ENCODE assay signal across 8 mouse cellular contexts in genomic region chr5:64860900-64861470, GRCm38 (mm10). TPM values are rescaled to one million over a fixed set of nuclear protein-coding genes. Genes with fewer than 3 reads are reported as not detected.
DNase-seq lines count a peak whose midpoint lies in the region; ATAC-seq lines count a peak whose summit lies in the region.

No protein-coding gene starts in this region.

- 69% methylated on average over 5 of the region's 5 CpGs for WGBS in limb, embryonic 12.5 days

- H3K4me1 ChIP-seq in megakaryocyte, embryonic 14.5 days = peaks cover 32% of the 10 kb centered on the region
- H3K4me1 ChIP-seq in limb, embryonic 12.5 days (replicated peaks) = peaks cover 23% of the 10 kb centered on the region

- DNase-seq in fibroblast of lung, adult 2 months (ENCODE audit: low read depth) = peak; percentile 61
- DNase-seq in spleen, postnatal 36 days (ENCODE audit: low spot score in 2 of 2) = peak; percentile 65 to 70
- no peak for DNase-seq in urinary bladder, adult 2 months (ENCODE audit: low spot score)
- DNase-seq in gastrocnemius, adult 18-20 months (ENCODE audit: low spot score) = no peak
- DNase-seq in adrenal gland, adult (ENCODE audit: inconsistent age in 2 of 2, low spot score in 1 of 2) = no peak

- peaks cover 4% of the 10 kb centered on the region for H3K36me3 ChIP-seq in megakaryocyte, embryonic 14.5 days (replicated peaks; ENCODE audit: low read length)
- no peaks in the 10 kb centered on the region for H3K36me3 ChIP-seq in limb, embryonic 12.5 days

- no peak for ATAC-seq in megakaryocyte, adult 5-6 weeks (ENCODE audit: poor library complexity, severe bottlenecking)
- no peak for ATAC-seq in limb, embryonic 12.5 days (ENCODE audit: insufficient number of reproducible peaks, insufficient read depth, low FRiP score, low TSS enrichment, low read depth)

- peaks cover 3% of the 10 kb centered on the region; the same call in 1 of the 2 replicates for H3K9me3 ChIP-seq in megakaryocyte, embryonic 14.5 days
- H3K9me3 ChIP-seq in limb, embryonic 12.5 days = peaks cover 3% of the 10 kb centered on the region; the same call in 1 of the 2 replicates

- no peak overlapping the region for H3K9ac ChIP-seq in limb, embryonic 12.5 days (replicated peaks)

- peak overlapping the region; percentile 66; the same call in 1 of the 2 replicates for H3K27ac ChIP-seq in limb, embryonic 12.5 days

- H3K4me3 ChIP-seq in megakaryocyte, embryonic 14.5 days (replicated peaks) = peak overlapping the region; percentile 90
- H3K4me3 ChIP-seq in limb, embryonic 12.5 days (replicated peaks) = no peak overlapping the region

- H3K4me2 ChIP-seq in limb, embryonic 12.5 days = no peak overlapping the region

- H3K27me3 ChIP-seq in megakaryocyte, embryonic 14.5 days (replicated peaks) = no peaks in the 10 kb centered on the region
- no peaks in the 10 kb centered on the region for H3K27me3 ChIP-seq in limb, embryonic 12.5 days

RNA-seq across cellular contexts. Expression of gene Klf3, which starts 57.8 kb away (rescaled TPM):
- 73.1 and 120 TPM in 2 replicates for polyA plus RNA-seq in megakaryocyte, embryonic 14.5 days (2012; ENCODE audit: insufficient read depth, low replicate concordance)
- 114 and 119 TPM in 2 replicates for total RNA-seq in megakaryocyte, adult 5-6 weeks (2015)
- 43.4 and 55.4 TPM in 2 replicates for total RNA-seq in megakaryocyte, adult 5-6 weeks (2017)
- polyA plus RNA-seq in limb, embryonic 12.5 days (2016; fragmentation: Nextera tagmentation; extraction: Ambion mirVana) = 37.2 and 37.8 TPM in 2 replicates
- 55.4 and 59.6 TPM in 2 replicates for polyA plus RNA-seq in urinary bladder, adult 2 months (2012; rRNA removed)
- 10 to 100 TPM; 12.7 to 22.1 TPM for total RNA-seq in gastrocnemius, adult 18-20 months (2021)

Comparison
In these comparisons a context has a peak if more than half of its experiments do, and no peak if none do; other contexts are left out.
1. DNase-seq: peak in fibroblast of lung, adult 2 months (single experiment) and spleen, postnatal 36 days (2 of 2); none in urinary bladder, adult 2 months (single experiment), gastrocnemius, adult 18-20 months (single experiment) and adrenal gland, adult (0 of 2).